Mouse (Mus musculus): ENCODE data around the gene Zwint.

GRCm38 (mm10) chr10:72616153-72616552 is 38.5 kb upstream of the Zwint start:
- no peak for TF ChIP-seq CTCF (IDR thresholded peaks at IDR 0.05; ENCODE audit: low read depth)
- no peak for TF ChIP-seq EP300 (optimal IDR thresholded peaks at IDR 0.05)
